Mouse (Mus musculus) kidney, adult 2 months (tissue): ENCODE data around the gene F5. TPM values are rescaled to one million over a fixed set of nuclear protein-coding genes. Genes with fewer than 3 reads are reported as not detected.

Experiments
- DNase-seq: peaks from one replicate; pipeline ENCODE4 v3.0.0; 2021
- H3K27ac ChIP-seq: fragments of 200-500 bp; 2 replicates; pipeline ENCODE4 v1.5.1; 2012; ENCODE audit warnings: low read depth, low read length, control low read depth, inconsistent platforms; ENCODE audit not compliant: insufficient read depth
- H3K27me3 ChIP-seq: fragments of 200-500 bp; replicated peaks from 2 replicates; pipeline ENCODE4 v1.6.1; 2012; ENCODE audit warnings: mild to moderate bottlenecking, moderate library complexity, low read length, inconsistent platforms; ENCODE audit not compliant: control insufficient read depth, insufficient read depth
- H3K36me3 ChIP-seq: fragments of 200-500 bp; 2 replicates; pipeline ENCODE4 v1.6.1; 2012; ENCODE audit warnings: mild to moderate bottlenecking, moderate library complexity, low read length, inconsistent platforms; ENCODE audit not compliant: control insufficient read depth, insufficient read depth
- H3K4me1 ChIP-seq: fragments of 200-500 bp; 2 replicates; pipeline ENCODE4 v1.6.1; 2011; ENCODE audit warnings: low read length; ENCODE audit not compliant: control insufficient read depth, insufficient read depth
- H3K4me3 ChIP-seq: fragments of 200-500 bp; 2 replicates; pipeline ENCODE4 v1.5.1; 2011; ENCODE audit warnings: mild to moderate bottlenecking, low read depth, low read length, control low read depth; ENCODE audit not compliant: insufficient read depth
- CTCF ChIP-seq: fragments of 200-500 bp; conservative IDR thresholded peaks from 2 replicates; pipeline ENCODE4 v1.5.1; 2011; ENCODE audit warnings: low read depth, mild to moderate bottlenecking, control low read depth, low read length, moderate library complexity, mixed read lengths; ENCODE audit not compliant: insufficient read depth, insufficient read length
- POLR2A ChIP-seq: fragments of 200-500 bp; IDR thresholded peaks from one replicate; pipeline ENCODE4 v1.6.1; 2011; ENCODE audit warnings: low read depth, low read length, control low read depth
- WGBS: fragments of 180-500 bp; shearing (Covaris S2); methylation state at CpG from one replicate; pipeline ENCODE4 v1.1.7; 2018; 5-methylcytosine and 5-hydroxymethylcytosine counted together
- polyA plus RNA-seq: library from polyadenylated mRNA; depleted of rRNA; stranded (reverse); fragments of >200 nt; gene quantifications from 2 replicates; pipeline ENCODE4 v1.2.3, GENCODE M21; 2012; rRNA removed

F5 gene
- polyA plus RNA-seq = 3.8 and 3.9 TPM in 2 replicates

DNA sequence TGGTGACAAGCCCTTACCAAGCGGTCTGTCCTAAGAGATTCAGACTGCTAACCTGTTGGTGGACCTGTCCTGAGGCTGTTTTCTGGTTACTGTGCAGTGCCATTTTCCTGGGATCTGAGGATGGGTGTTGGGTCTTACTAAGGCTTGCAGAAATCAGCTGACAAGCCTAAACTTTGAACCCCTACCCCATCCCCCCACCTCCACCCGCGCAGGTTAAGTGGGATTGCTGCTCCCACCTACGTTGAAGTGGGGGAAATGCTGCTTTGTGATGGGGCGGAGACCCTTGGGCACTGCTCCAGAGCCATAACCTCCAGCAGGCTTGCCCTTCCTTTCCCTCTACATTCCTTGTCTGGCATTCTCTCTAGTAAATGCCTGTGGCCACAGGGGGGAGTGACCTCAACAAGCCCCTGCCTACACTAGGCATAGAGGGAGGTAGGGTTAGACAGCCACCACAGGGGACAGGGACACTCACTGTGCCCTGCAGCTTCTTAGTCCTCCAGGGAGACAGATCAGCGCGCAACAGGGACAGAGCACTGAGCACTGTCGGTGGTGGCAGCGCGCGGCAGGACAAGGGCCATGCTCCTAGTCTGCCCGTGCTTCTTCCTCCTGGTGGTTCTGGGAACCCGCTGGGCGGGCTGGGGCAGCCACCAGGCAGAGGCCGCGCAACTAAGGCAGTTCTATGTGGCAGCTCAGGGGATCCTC lies at the start of gene F5:
Gene F5, plus strand, starts transcription at position 452 of the 702 bp plus-strand sequence.
- H3K27me3 ChIP-seq = no peaks in the 10 kb centered on the region
- peak within 1 kb of the TSS; percentile 30; the same call in 1 of the 2 replicates for H3K4me3 ChIP-seq
- DNase-seq = peak; percentile 49
- no peaks in the 10 kb centered on the region for H3K36me3 ChIP-seq
- no peak within 1 kb of the TSS for H3K27ac ChIP-seq
- H3K4me1 ChIP-seq = no peaks in the 10 kb centered on the region
- 0 out of 2 replicates have a peak, but pooled peaks have one; percentile 12 for TF ChIP-seq CTCF
- TF ChIP-seq POLR2A = no peak
- 15% methylated on average over 16 of the region's 16 CpGs for WGBS

GRCm38 (mm10) chr1:164109763-164110162 lies 41.9 kb upstream of the F5 start:
- H3K4me1 ChIP-seq = no peaks in the 10 kb centered on the region
- no peak overlapping the region for H3K27ac ChIP-seq
- 47% methylated on average over 2 of the region's 2 CpGs for WGBS

GRCm38 (mm10) chr1:164110591-164111329 lies 40.9 kb upstream of the F5 start:
- no peaks in the 10 kb centered on the region for H3K4me1 ChIP-seq
- 96% methylated on average over 9 of the region's 9 CpGs for WGBS
- TF ChIP-seq CTCF = no peak
- no peak for TF ChIP-seq POLR2A
- no peaks in the 10 kb centered on the region for H3K36me3 ChIP-seq
- H3K4me3 ChIP-seq = no peak overlapping the region
- H3K27me3 ChIP-seq = no peaks in the 10 kb centered on the region
- H3K27ac ChIP-seq = no peak overlapping the region
- DNase-seq = no peak

More at GRCm38 (mm10) chr1:164109763-164110162, 41.9 kb upstream of the F5 start:
- Histone ChIP-seq H3K27me3 (no peaks in the 10 kb centered on the region), H3K36me3 (no peaks in the 10 kb centered on the region), H3K4me3 (no peak overlapping the region)
- no peak for TF ChIP-seq CTCF
- TF ChIP-seq POLR2A = no peak
- DNase-seq = no peak

DNA sequence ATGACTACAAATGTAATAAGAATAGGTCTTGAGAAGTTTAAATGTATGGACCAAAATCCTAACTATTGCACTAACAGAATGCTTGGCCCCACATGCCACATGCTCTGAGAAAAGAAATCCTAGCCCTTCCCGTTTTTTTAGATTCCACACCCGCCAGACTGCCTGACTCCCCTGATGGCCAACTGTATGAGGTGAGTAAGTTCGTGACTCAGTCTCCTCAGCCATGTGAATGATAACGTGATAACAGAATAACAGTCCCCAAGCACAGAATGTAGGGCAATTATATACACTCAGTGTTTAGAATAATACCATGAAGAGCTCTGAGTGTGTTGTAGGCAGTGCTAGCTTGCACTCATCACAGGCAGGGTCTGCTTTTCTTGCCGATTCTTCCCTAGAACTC lies 37.4 kb upstream of the F5 start:
- no peak overlapping the region for H3K27ac ChIP-seq
- TF ChIP-seq CTCF (no peak), POLR2A (no peak)
- H3K27me3 ChIP-seq = no peaks in the 10 kb centered on the region
- no peak for DNase-seq
- no peaks in the 10 kb centered on the region for H3K36me3 ChIP-seq
- 81% methylated on average over 5 of the region's 5 CpGs for WGBS
- H3K4me1 ChIP-seq = no peaks in the 10 kb centered on the region
- H3K4me3 ChIP-seq = no peak overlapping the region

- H3K4me3 ChIP-seq = no peak within 1 kb of the TSS
- H3K27ac ChIP-seq = no peak within 1 kb of the TSS
- WGBS = 47% methylated on average over 8 of the region's 8 CpGs
- DNase-seq = peak; percentile 14
- TF ChIP-seq CTCF (no peak), POLR2A (no peak)
- no peaks in the 10 kb centered on the region; the same call in 1 of the 2 replicates for H3K27me3 ChIP-seq
- H3K4me1 ChIP-seq = no peaks in the 10 kb centered on the region
- H3K36me3 ChIP-seq = no peaks in the 10 kb centered on the region
These were observed 36.6 kb upstream of the F5 start, which contains the start of gene Selp for GRCm38 (mm10) chr1:164114947-164115493. Gene Selp, plus strand, starts transcription at chr1:164115264.

GRCm38 (mm10) chr1:164115647-164116046 lies 36.0 kb upstream of the F5 start:
- no peak overlapping the region for H3K27ac ChIP-seq
- H3K4me3 ChIP-seq = no peak overlapping the region
- TF ChIP-seq CTCF (no peak), POLR2A (no peak)
- WGBS = 80% methylated on average over 6 of the region's 6 CpGs
- no peaks in the 10 kb centered on the region for H3K4me1 ChIP-seq
- H3K36me3 ChIP-seq = no peaks in the 10 kb centered on the region
- no peak for DNase-seq
- H3K27me3 ChIP-seq = no peaks in the 10 kb centered on the region; the same call in 1 of the 2 replicates

- no peaks in the 10 kb centered on the region; the same call in 1 of the 2 replicates for H3K27me3 ChIP-seq
- H3K4me3 ChIP-seq = no peak overlapping the region
- no peak overlapping the region for H3K27ac ChIP-seq
- 85% methylated on average over 6 of the region's 6 CpGs for WGBS
- no peak for DNase-seq
- no peaks in the 10 kb centered on the region for H3K36me3 ChIP-seq
- H3K4me1 ChIP-seq = no peaks in the 10 kb centered on the region
- TF ChIP-seq CTCF = no peak
- TF ChIP-seq POLR2A = no peak
These were observed 33.8 kb upstream of the F5 start for GRCm38 (mm10) chr1:164117869-164118268.
